13 mouse cellular contexts compared by ENCODE assay signal in genomic region chr14:124634881-124635280, GRCm38 (mm10). TPM values are rescaled to one million over a fixed set of nuclear protein-coding genes. Genes with fewer than 3 reads are reported as not detected.
DNase-seq lines count a peak whose midpoint lies in the region; TF ChIP-seq lines count a peak whose summit lies in the region.
"Had no signal": no experiment of that assay in that cellular context is flagged by ENCODE, and none has a peak within 500 bp of the region (broad histone marks: within the 10 kb centered on the region; RNA-seq: fewer than 3 reads in every experiment).

No protein-coding gene starts in this region.

- no peak for TF ChIP-seq POLR2A in kidney, adult 2 months (IDR thresholded peaks at IDR 0.05; ENCODE audit: low read depth, low read length)

- no peak for TF ChIP-seq CTCF in kidney, adult 2 months (conservative IDR thresholded peaks at IDR 0.05; ENCODE audit: insufficient read depth, insufficient read length, low read depth, low read length)

- no peaks in the 10 kb centered on the region for H3K27me3 ChIP-seq in kidney, adult 2 months (replicated peaks; ENCODE audit: control insufficient read depth, insufficient read depth, low read length)

- no peak overlapping the region for H3K27ac ChIP-seq in kidney, adult 2 months (ENCODE audit: insufficient read depth, low read depth, low read length)
- H3K27ac ChIP-seq: forebrain, embryonic 10.5 days had no signal

- H3K4me1 ChIP-seq in kidney, adult 2 months (ENCODE audit: control insufficient read depth, insufficient read depth, low read length), result no peaks in the 10 kb centered on the region
- H3K4me1 ChIP-seq: forebrain, embryonic 10.5 days had no signal

- no peak overlapping the region for H3K4me3 ChIP-seq in kidney, adult 2 months (ENCODE audit: insufficient read depth, low read depth, low read length)
- H3K4me3 ChIP-seq: forebrain, embryonic 10.5 days had no signal

- WGBS in kidney, adult 2 months, result 60% methylated on average over 2 of the region's 2 CpGs

- H3K36me3 ChIP-seq in kidney, adult 2 months (ENCODE audit: control insufficient read depth, insufficient read depth, low read length), result no peaks in the 10 kb centered on the region
- H3K36me3 ChIP-seq: forebrain, embryonic 10.5 days had no signal

- peak; percentile 6 for DNase-seq in kidney, postnatal 10 days
- no peak for DNase-seq in kidney, adult 2 months
- DNase-seq in testis, postnatal 10 days (ENCODE audit: low spot score), result peak; percentile 40
- no peak for DNase-seq in testis, postnatal 14 days (ENCODE audit: low spot score)
- peak; percentile 60 to 70 for DNase-seq in cerebellum, postnatal 36 days
- DNase-seq in neural tube, embryonic 10.5 days (ENCODE audit: extremely low spot score, low spot score), result no peak
- no peak for DNase-seq in heart, adult 18-20 months
- DNase-seq: layer of hippocampus, adult 9-11 months; liver; spleen, adult 18-20 months had no signal

RNA-seq across cellular contexts. Expression of gene Fgf14, which starts 42.0 kb away (rescaled TPM):
- 0.04 and 0.08 TPM in 2 replicates for polyA plus RNA-seq in kidney, adult 2 months (2012; rRNA removed)
- total RNA-seq in heart, adult 18-20 months (2021), result 1 to 10 TPM; 1.7 to 2.0 TPM
- total RNA-seq: monocyte, adult 5-6 weeks had no signal
- polyA plus RNA-seq: inflammation-experienced regulatory T-cells, adult 6 months had no signal

Comparison
In these comparisons a context has a peak if more than half of its experiments do, and no peak if none do; other contexts are left out.
1. DNase-seq: peak in kidney, postnatal 10 days (single experiment), testis, postnatal 10 days (single experiment) and cerebellum, postnatal 36 days (2 of 2); none in kidney, adult 2 months (single experiment), testis, postnatal 14 days (single experiment), neural tube, embryonic 10.5 days (single experiment) and heart, adult 18-20 months (0 of 2).